Mouse (Mus musculus): Measurements from ENCODE around the gene Lyrm7. TPM values are rescaled to one million over a fixed set of nuclear protein-coding genes. Genes with fewer than 3 reads are reported as not detected.

The Lyrm7 gene
- total and polyA plus RNA-seq, 3 experiments = 18.2 to 64.4 (median 18.6) TPM

DNA sequence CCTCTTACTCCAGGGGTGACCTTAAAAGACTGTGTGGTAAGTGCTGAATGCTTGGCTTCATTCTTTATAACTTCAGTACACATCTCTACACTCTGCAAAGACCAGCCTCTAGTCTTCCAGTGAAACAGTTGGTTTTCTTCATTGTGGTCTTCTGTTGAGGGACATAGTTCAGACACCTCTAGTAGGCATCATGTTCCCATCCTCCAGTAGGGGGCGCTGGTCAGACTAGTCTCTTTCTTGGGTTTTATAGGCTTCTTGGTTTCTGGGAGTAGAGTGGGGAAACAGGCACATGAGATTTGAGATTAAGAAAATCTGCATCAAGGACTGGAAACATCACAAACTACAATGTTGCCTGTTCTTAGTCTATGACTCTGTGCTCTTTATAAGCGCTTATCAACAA lies 26.1 kb downstream of the Lyrm7 start:
- dilution Hi-C loops (cut with MboI; ENCODE audit: extremely low pct_ligation_motif_present, extremely low pct_unique_long_range_greater_than_20kb, low sequenced_read_pairs) (no loop called here), in situ Hi-C loops (cut with MboI; ENCODE audit: low pct_ligation_motif_present, low pct_unique_long_range_greater_than_20kb, low sequenced_read_pairs) (no loop called here)
- no peak for DNase-seq (ENCODE audit: extremely low read depth)
- Histone ChIP-seq H3K4me3 (replicated peaks in 1 of 3; ENCODE audit: low read depth in 2 of 3, low read length in 2 of 3, poor library complexity in 1 of 3) (no peak overlapping the region), H3K9ac (ENCODE audit: insufficient read depth, low read depth) (no peak overlapping the region), H3K27me3 (replicated peaks) (no peaks in the 10 kb centered on the region), H3K27ac (ENCODE audit: insufficient read depth, low read depth) (no peak overlapping the region), H3K4me2 (ENCODE audit: insufficient read depth, low read depth, poor library complexity, severe bottlenecking) (no peak overlapping the region), H3K9me3 (replicated peaks; ENCODE audit: low read length) (peaks cover under 1% of the 10 kb centered on the region), H3K36me3 (replicated peaks in 1 of 2; ENCODE audit: control insufficient read depth in 1 of 2, insufficient read depth in 1 of 2, low read length in 1 of 2) (peaks cover 0 to 5% of the 10 kb centered on the region in 2 experiments), H3K79me2 (replicated peaks; ENCODE audit: control insufficient read depth, extremely low read depth, insufficient read depth, poor library complexity, severe bottlenecking) (no peaks in the 10 kb centered on the region), H3K4me1 (ENCODE audit: control insufficient read depth in 1 of 2, insufficient read depth in 2 of 2) (peaks cover 5 to 7% of the 10 kb centered on the region in 2 experiments; a peak in 2 of 4 replicates)
- TF ChIP-seq CTCF (conservative IDR thresholded peaks at IDR 0.05 in 1 of 2, IDR thresholded peaks at IDR 0.05 in 1 of 2; ENCODE audit: low read depth in 2 of 2, low read length in 2 of 2) (no peak; a peak in 1 of 4 replicates), HCFC1 (IDR thresholded peaks at IDR 0.05; ENCODE audit: low read depth, low read length) (no peak), MAX (IDR thresholded peaks at IDR 0.05; ENCODE audit: low read length) (no peak), ELF1 (IDR thresholded peaks at IDR 0.05; ENCODE audit: low read depth, low read length) (no peak), IRF4 (IDR thresholded peaks at IDR 0.05; ENCODE audit: low read depth, low read length) (no peak), ZKSCAN1 (IDR thresholded peaks at IDR 0.05; ENCODE audit: borderline replicate concordance, low read depth, low read length) (no peak), RAD21 (IDR thresholded peaks at IDR 0.05; ENCODE audit: low read depth, low read length) (no peak), ZNF384 (IDR thresholded peaks at IDR 0.05; ENCODE audit: low read depth, low read length) (no peak), ZMIZ1 (IDR thresholded peaks at IDR 0.05; ENCODE audit: low read depth, low read length) (no peak)

DNA sequence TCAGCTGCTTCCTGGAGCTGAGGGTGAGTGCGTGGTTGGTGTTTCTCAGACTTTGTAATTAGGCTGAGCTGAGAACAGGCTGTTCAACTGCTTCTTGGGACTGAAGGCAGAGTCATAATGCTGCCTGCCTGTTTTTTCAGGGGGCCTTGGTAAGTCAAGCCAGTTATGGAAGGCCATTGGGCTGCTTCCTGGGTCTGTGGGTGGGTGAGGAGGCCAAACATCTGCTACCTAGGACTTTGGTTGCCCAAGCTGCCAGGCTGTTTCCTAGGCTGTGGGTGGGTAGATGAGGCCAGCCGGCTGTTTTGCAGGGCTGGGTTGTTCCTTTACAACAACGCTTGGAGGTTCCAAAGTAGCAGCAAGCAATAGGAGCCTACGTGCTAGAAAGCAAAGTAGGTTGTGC lies 26.9 kb downstream of the Lyrm7 start:
- no peak for DNase-seq (ENCODE audit: extremely low read depth)
- in situ Hi-C loops (cut with MboI; ENCODE audit: low pct_ligation_motif_present, low pct_unique_long_range_greater_than_20kb, low sequenced_read_pairs) = no loop called here
- no peaks in the 10 kb centered on the region for H3K79me2 ChIP-seq (replicated peaks; ENCODE audit: control insufficient read depth, extremely low read depth, insufficient read depth, poor library complexity, severe bottlenecking)
- no peak overlapping the region for H3K27ac ChIP-seq (ENCODE audit: insufficient read depth, low read depth)
- peaks cover 5 to 7% of the 10 kb centered on the region in 2 experiments; a peak in 2 of 4 replicates for H3K4me1 ChIP-seq (ENCODE audit: control insufficient read depth in 1 of 2, insufficient read depth in 2 of 2)
- no peak overlapping the region for H3K4me2 ChIP-seq (ENCODE audit: insufficient read depth, low read depth, poor library complexity, severe bottlenecking)
- H3K36me3 ChIP-seq (replicated peaks in 1 of 2; ENCODE audit: control insufficient read depth in 1 of 2, insufficient read depth in 1 of 2, low read length in 1 of 2) = peaks cover 0 to 1% of the 10 kb centered on the region in 2 experiments
- no peak overlapping the region for H3K4me3 ChIP-seq (replicated peaks in 1 of 3; ENCODE audit: low read depth in 2 of 3, low read length in 2 of 3, poor library complexity in 1 of 3)
- H3K27me3 ChIP-seq (replicated peaks) = no peaks in the 10 kb centered on the region
- TF ChIP-seq PAX5 (IDR thresholded peaks at IDR 0.05; ENCODE audit: low read length) = no peak
- no peak for TF ChIP-seq EP300 (IDR thresholded peaks at IDR 0.05; ENCODE audit: low read length)
- TF ChIP-seq RCOR1 (conservative IDR thresholded peaks at IDR 0.05; ENCODE audit: low read depth, low read length) = no peak
- no peak for TF ChIP-seq TCF12 (IDR thresholded peaks at IDR 0.05; ENCODE audit: low read depth, low read length)
- no peak for TF ChIP-seq GABPA (IDR thresholded peaks at IDR 0.05; ENCODE audit: insufficient replicate concordance, low read depth, low read length)
- TF ChIP-seq ZC3H11A (IDR thresholded peaks at IDR 0.05; ENCODE audit: low read depth, low read length) = no peak
- no peak for TF ChIP-seq E2F4 (IDR thresholded peaks at IDR 0.05; ENCODE audit: insufficient replicate concordance, low read depth, low read length)
- no peak for TF ChIP-seq TBP (conservative IDR thresholded peaks at IDR 0.05; ENCODE audit: low read depth, low read length)
- TF ChIP-seq ZMIZ1 (IDR thresholded peaks at IDR 0.05; ENCODE audit: low read depth, low read length) = no peak
- no peak for TF ChIP-seq CHD1 (IDR thresholded peaks at IDR 0.05; ENCODE audit: low read depth, low read length)
- no peak for TF ChIP-seq IRF4 (IDR thresholded peaks at IDR 0.05; ENCODE audit: low read depth, low read length)
- no peak for TF ChIP-seq MEF2A (IDR thresholded peaks at IDR 0.05; ENCODE audit: borderline replicate concordance, low read depth, low read length)
- no peak for TF ChIP-seq USF2 (conservative IDR thresholded peaks at IDR 0.05; ENCODE audit: low read depth, low read length)
- no peak for TF ChIP-seq ETS1 (conservative IDR thresholded peaks at IDR 0.05; ENCODE audit: low read depth, low read length)
- no peak for TF ChIP-seq CTCF (conservative IDR thresholded peaks at IDR 0.05 in 1 of 2, IDR thresholded peaks at IDR 0.05 in 1 of 2; ENCODE audit: low read depth in 2 of 2, low read length in 2 of 2)
- no peaks in the 10 kb centered on the region for H3K9me3 ChIP-seq (replicated peaks; ENCODE audit: low read length)
- dilution Hi-C loops (cut with MboI; ENCODE audit: extremely low pct_ligation_motif_present, extremely low pct_unique_long_range_greater_than_20kb, low sequenced_read_pairs) = no loop called here
- H3K9ac ChIP-seq (ENCODE audit: insufficient read depth, low read depth) = no peak overlapping the region
